Mouse (Mus musculus) intestine, postnatal 0 days (tissue): ENCODE measurements around the gene Cpsf4l. TPM values are rescaled to one million over a fixed set of nuclear protein-coding genes. Genes with fewer than 3 reads are reported as not detected.
A peak's percentile ranks its signal among the peaks of the same experiment; 100 is the strongest.

Source experiments
- ATAC-seq: fragments of 200-750 bp; cut with Nextera tagmentation; 2 replicates; pipeline ENCODE4 v1.8.0; 2017; ENCODE audit warnings: mild to moderate bottlenecking, moderate TSS enrichment, moderate library complexity
- H3K27ac ChIP-seq: fragments of 300-500 bp; sonication (generic); 2 replicates; pipeline ENCODE4 v1.5.1; 2014; ENCODE audit warnings: mild to moderate bottlenecking, low read depth, low read length, moderate library complexity
- H3K27me3 ChIP-seq: fragments of 300-500 bp; sonication (generic); replicated peaks from 2 replicates; pipeline ENCODE4 v1.6.1; 2014; ENCODE audit warnings: low read length, mixed read lengths; ENCODE audit not compliant: control insufficient read depth, insufficient read depth
- H3K36me3 ChIP-seq: fragments of 300-500 bp; sonication (generic); 2 replicates; pipeline ENCODE4 v1.6.1; 2014; ENCODE audit warnings: mild to moderate bottlenecking, moderate library complexity; ENCODE audit not compliant: control insufficient read depth, insufficient read depth
- H3K4me1 ChIP-seq: fragments of 300-500 bp; sonication (generic); replicated peaks from 2 replicates; pipeline ENCODE4 v1.6.1; 2014; ENCODE audit warnings: antibody characterized with exemption, low read length, mixed read lengths; ENCODE audit not compliant: control insufficient read depth, insufficient read depth
- H3K4me2 ChIP-seq: fragments of 300-500 bp; sonication (generic); replicated peaks from 2 replicates; pipeline ENCODE4 v1.6.1; 2014; ENCODE audit warnings: low read depth, mild to moderate bottlenecking, moderate library complexity
- H3K4me3 ChIP-seq: fragments of 300-500 bp; sonication (generic); 2 replicates; pipeline ENCODE4 v1.5.1; 2014; ENCODE audit warnings: low read depth, low read length
- H3K9ac ChIP-seq: fragments of 300-500 bp; sonication (generic); 2 replicates; pipeline ENCODE4 v1.6.1; 2014; ENCODE audit warnings: mild to moderate bottlenecking, low read depth, low read length
- H3K9me3 ChIP-seq: fragments of 300-500 bp; sonication (generic); 2 replicates; pipeline ENCODE4 v1.6.1; 2016; ENCODE audit warnings: mixed run types; ENCODE audit not compliant: control insufficient read depth
- CTCF ChIP-seq: sonication (generic); IDR thresholded peaks from 2 replicates; pipeline ENCODE4 v1.5.1; 2016; ENCODE audit warnings: low read depth, mild to moderate bottlenecking, control low read depth, antibody characterized with exemption, moderate library complexity
- WGBS: fragments of 180-500 bp; shearing (Covaris S2); extraction: QIAGEN DNeasy Blood & Tissue Kit; methylation state at CpG from one replicate; pipeline ENCODE4 v1.1.7; 2014; 5-methylcytosine and 5-hydroxymethylcytosine counted together
- polyA plus RNA-seq: library from polyadenylated mRNA; unstranded; fragments of >200 nt; fragmentation: Nextera tagmentation; extraction: Ambion mirVana; gene quantifications from 2 replicates; pipeline ENCODE4 v1.2.1, GENCODE M21; 2015

Cpsf4l gene
- polyA plus RNA-seq, 1 experiment from 2014 or later = not detected

DNA sequence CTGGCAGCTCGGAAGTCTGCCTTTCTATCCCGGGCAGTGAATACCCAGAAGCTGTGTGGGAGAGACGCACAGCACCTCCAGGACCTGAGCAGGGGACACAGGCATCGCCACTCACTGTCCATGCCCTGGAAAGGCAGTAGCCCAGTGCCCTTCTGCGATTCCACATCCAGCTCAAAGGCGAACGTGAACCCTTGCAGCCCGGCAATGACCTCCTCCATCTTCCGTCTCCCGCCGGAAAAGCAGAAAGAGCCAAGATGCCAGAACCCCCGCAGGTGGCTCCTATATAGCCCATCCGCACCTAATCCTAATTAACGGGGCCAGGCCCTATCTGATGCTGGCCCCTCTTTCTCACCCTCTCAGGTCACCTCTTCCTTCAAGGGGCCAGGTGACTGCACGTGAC is 545 bp downstream of the Cpsf4l start:
- H3K36me3 ChIP-seq = no peaks in the 10 kb centered on the region; the same call in 1 of the 2 replicates
- H3K4me3 ChIP-seq = no peak overlapping the region
- TF ChIP-seq CTCF = no peak
- H3K4me2 ChIP-seq = no peak overlapping the region
- no peak overlapping the region for H3K9ac ChIP-seq
- no peak for ATAC-seq
- 0 out of 2 replicates have a peak, but pooled peaks cover 2% of the 10 kb centered on the region for H3K4me1 ChIP-seq
- H3K27me3 ChIP-seq = no peaks in the 10 kb centered on the region
- no peaks in the 10 kb centered on the region for H3K9me3 ChIP-seq
- no peak overlapping the region for H3K27ac ChIP-seq
- WGBS = 66% methylated on average over 15 of the region's 15 CpGs

DNA sequence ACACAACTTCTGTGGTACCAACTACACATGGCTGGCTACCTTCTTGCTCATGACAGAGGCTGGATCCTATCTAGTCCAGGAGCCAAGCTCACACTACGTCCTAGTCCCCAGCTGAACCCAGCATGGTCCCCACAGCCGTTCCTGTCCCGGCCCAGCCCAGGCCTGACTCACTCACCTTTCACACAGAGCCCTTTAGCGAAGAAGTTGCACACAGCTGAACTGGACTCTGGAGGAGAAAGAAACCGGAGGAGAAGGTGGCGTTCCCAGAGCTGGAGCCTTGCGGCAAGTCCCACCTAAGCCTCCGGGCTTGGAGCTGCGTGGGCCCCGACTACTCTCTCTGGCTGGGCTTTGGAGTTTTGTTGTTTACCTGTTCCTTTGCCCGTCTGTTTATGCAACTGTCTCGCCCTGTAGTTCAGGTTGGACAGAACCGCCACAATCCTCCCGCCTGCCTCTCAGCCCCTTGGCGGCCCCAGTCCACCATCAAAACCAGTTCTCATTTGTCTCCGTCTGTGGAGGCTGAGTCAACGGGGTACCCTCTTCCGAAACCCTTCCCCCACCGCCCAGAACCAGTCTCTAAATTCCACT is 1.1 kb downstream of the Cpsf4l start:
- Histone ChIP-seq H3K27ac (no peak overlapping the region), H3K27me3 (no peaks in the 10 kb centered on the region), H3K4me3 (no peak overlapping the region), H3K36me3 (no peaks in the 10 kb centered on the region; the same call in 1 of the 2 replicates), H3K4me1 (0 out of 2 replicates have a peak, but pooled peaks cover 2% of the 10 kb centered on the region), H3K9ac (no peak overlapping the region), H3K9me3 (no peaks in the 10 kb centered on the region), H3K4me2 (no peak overlapping the region)
- WGBS = 65% methylated on average over 19 of the region's 19 CpGs
- no peak for ATAC-seq
- TF ChIP-seq CTCF = no peak

DNA sequence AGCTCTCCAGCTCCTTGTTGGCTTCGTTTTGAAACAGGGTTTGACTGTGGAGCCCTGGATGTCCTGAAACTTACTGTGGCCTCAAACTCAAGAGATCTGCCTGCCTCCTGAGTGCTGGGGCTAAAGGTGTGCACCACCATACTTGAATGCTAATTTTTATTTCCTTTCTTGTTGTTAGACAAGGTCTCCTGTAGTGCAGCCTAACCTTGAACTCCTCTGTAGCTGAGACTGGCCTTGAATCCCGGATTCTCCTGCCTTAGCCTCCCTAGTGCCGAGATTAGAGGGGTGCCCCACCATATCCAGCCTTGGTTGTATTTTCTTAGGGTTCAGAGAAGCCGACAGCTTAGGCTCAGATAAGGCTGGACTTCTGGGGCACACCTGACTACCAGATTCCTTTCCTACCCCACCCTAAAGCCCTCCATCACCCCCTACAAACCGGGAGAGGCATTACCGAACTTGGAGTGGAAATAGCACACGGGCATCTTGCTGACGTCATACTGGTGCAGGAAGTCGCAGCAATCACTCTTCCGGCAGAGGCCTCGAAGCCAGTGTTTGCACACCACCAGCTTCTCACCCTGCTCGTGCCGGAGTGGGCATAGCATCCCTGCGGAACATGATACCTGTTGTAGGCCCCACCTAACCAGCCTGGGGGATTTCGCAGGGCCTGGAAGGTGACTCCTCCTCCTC is 3.7 kb downstream of the Cpsf4l start:
- no peaks in the 10 kb centered on the region for H3K9me3 ChIP-seq
- no peak for ATAC-seq
- 61% methylated on average over 15 of the region's 15 CpGs for WGBS

GRCm38 (mm10) chr11:113703758-113704157 is 6.1 kb downstream of the Cpsf4l start:
- no peaks in the 10 kb centered on the region for H3K9me3 ChIP-seq
- peak; percentile 100 for TF ChIP-seq CTCF
- no peak overlapping the region for H3K4me2 ChIP-seq

More for the DNA sequence above, 3.7 kb downstream of the Cpsf4l start:
- H3K4me3 ChIP-seq = no peak overlapping the region
- H3K4me1 ChIP-seq = 0 out of 2 replicates have a peak, but pooled peaks cover 2% of the 10 kb centered on the region
- no peak overlapping the region for H3K9ac ChIP-seq
- no peak for TF ChIP-seq CTCF
- no peaks in the 10 kb centered on the region for H3K27me3 ChIP-seq
- H3K36me3 ChIP-seq = no peaks in the 10 kb centered on the region; the same call in 1 of the 2 replicates
- H3K4me2 ChIP-seq = no peak overlapping the region
- no peak overlapping the region for H3K27ac ChIP-seq

GRCm38 (mm10) chr11:113699643-113700042 is 10.2 kb downstream of the Cpsf4l start:
- no peak overlapping the region for H3K4me2 ChIP-seq
- H3K9me3 ChIP-seq = no peaks in the 10 kb centered on the region
- no peaks in the 10 kb centered on the region for H3K27me3 ChIP-seq
- no peaks in the 10 kb centered on the region for H3K4me1 ChIP-seq
- peaks cover 16% of the 10 kb centered on the region for H3K36me3 ChIP-seq
- 59% methylated on average over 7 of the region's 7 CpGs for WGBS
- ATAC-seq = no peak
- no peak overlapping the region for H3K4me3 ChIP-seq
- no peak for TF ChIP-seq CTCF
- no peak overlapping the region for H3K27ac ChIP-seq
- H3K9ac ChIP-seq = no peak overlapping the region

More at GRCm38 (mm10) chr11:113703758-113704157, 6.1 kb downstream of the Cpsf4l start:
- H3K4me3 ChIP-seq = no peak overlapping the region
- peak; percentile 29; the same call in 1 of the 2 replicates for ATAC-seq
- no peaks in the 10 kb centered on the region; the same call in 1 of the 2 replicates for H3K36me3 ChIP-seq
- WGBS = 30% methylated on average over 5 of the region's 5 CpGs
- H3K27ac ChIP-seq = no peak overlapping the region
- no peak overlapping the region for H3K9ac ChIP-seq
- no peaks in the 10 kb centered on the region for H3K27me3 ChIP-seq
- no peaks in the 10 kb centered on the region for H3K4me1 ChIP-seq

DNA sequence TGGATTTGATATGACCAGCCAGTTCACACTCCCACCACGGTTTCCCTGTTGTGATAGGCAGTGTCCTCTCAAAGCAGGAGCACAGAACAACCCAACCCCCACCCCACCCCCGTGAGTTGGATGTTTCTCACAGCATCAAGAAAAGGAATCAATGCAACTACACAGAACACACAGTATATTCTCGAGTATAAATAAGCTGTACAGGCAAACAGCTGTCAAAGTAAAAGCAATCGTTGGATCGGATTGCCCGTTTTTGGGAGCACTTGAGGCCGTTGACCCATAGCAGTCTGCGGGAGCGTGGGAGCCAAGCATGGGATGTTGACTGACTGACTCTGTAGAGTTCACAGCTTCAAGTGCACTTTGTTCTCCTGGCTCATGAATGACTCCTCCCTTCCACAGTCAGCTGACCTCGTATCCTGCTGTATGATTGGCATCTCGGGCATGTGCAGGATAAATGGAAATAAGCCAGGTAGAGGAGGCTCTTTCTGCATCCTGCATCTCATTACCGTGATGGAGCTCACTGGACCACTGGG is 11.7 kb downstream of the Cpsf4l start:
- no peak for TF ChIP-seq CTCF
- Histone ChIP-seq H3K9me3 (no peaks in the 10 kb centered on the region), H3K27me3 (no peaks in the 10 kb centered on the region), H3K36me3 (peaks cover 27% of the 10 kb centered on the region), H3K4me2 (no peak overlapping the region), H3K4me1 (no peaks in the 10 kb centered on the region), H3K27ac (no peak overlapping the region), H3K9ac (no peak overlapping the region), H3K4me3 (no peak overlapping the region)
- ATAC-seq = peak; percentile 83
- WGBS = 49% methylated on average over 12 of the region's 12 CpGs
